Mouse (Mus musculus): Measurements from ENCODE around the gene Phyhd1. TPM values are rescaled to one million over a fixed set of nuclear protein-coding genes. Genes with fewer than 3 reads are reported as not detected.

The Phyhd1 gene
- 7.4 and 9.1 TPM in 2 replicates for polyA plus RNA-seq (2012; rRNA removed)

GRCm38 (mm10) chr2:30265767-30266253, at the start of gene Phyhd1:
Gene Phyhd1 (plus strand): TSS chr2:30266203.

GRCm38 (mm10) chr2:30237199-30237880, 28.7 kb upstream of the Phyhd1 start, which contains the start of gene Lrrc8a:
Gene Lrrc8a (plus strand): TSS chr2:30237715.

GRCm38 (mm10) chr2:30240267-30240666, 25.7 kb upstream of the Phyhd1 start, which contains the start of gene Gm28035:
Gene Gm28035 (plus strand): TSS chr2:30240567.

GRCm38 (mm10) chr2:30280743-30281142, 14.7 kb downstream of the Phyhd1 start, which contains the start of gene Gm28038:
Gene Gm28038 (plus strand): TSS chr2:30281043.

GRCm38 (mm10) chr2:30286192-30287026, 20.4 kb downstream of the Phyhd1 start, which contains the start of the genes Dolk and Nup188:
Gene Dolk (minus strand): TSS chr2:30286334.
Gene Nup188 (plus strand): TSS chr2:30286397.

Other genes with a start within 250 kb of the Phyhd1 start
- 31.5 and 32.4 TPM in 2 replicates for gene Wdr34, start 217.3 kb upstream of the Phyhd1 start, polyA plus RNA-seq (2012; rRNA removed)
- gene Set, start 208.8 kb upstream of the Phyhd1 start, polyA plus RNA-seq (2012; rRNA removed), result 683 and 2,388 TPM in 2 replicates
- gene Pkn3, start 188.5 kb upstream of the Phyhd1 start, polyA plus RNA-seq (2012; rRNA removed), result 17.4 and 28.0 TPM in 2 replicates
- 22.3 and 37.3 TPM in 2 replicates for gene Zdhhc12, start 172.6 kb upstream of the Phyhd1 start, polyA plus RNA-seq (2012; rRNA removed)
- gene Zer1, start 141.6 kb upstream of the Phyhd1 start, polyA plus RNA-seq (2012; rRNA removed), result 26.9 and 42.9 TPM in 2 replicates
- gene Tbc1d13, start 132.5 kb upstream of the Phyhd1 start, polyA plus RNA-seq (2012; rRNA removed), result 43.4 and 48.1 TPM in 2 replicates
- 10.5 and 11.2 TPM in 2 replicates for gene Endog, start 94.7 kb upstream of the Phyhd1 start, polyA plus RNA-seq (2012; rRNA removed)
- 59.2 and 60.5 TPM in 2 replicates for gene Spout1, start 87.7 kb upstream of the Phyhd1 start, polyA plus RNA-seq (2012; rRNA removed)
- gene Kyat1, start 60.4 kb upstream of the Phyhd1 start, polyA plus RNA-seq (2012; rRNA removed), result 14.1 and 17.2 TPM in 2 replicates
- 17.0 and 25.4 TPM in 2 replicates for gene Lrrc8a, start 28.5 kb upstream of the Phyhd1 start, polyA plus RNA-seq (2012; rRNA removed)
- 4.9 and 10.7 TPM in 2 replicates for gene Gm28035, start 25.6 kb upstream of the Phyhd1 start, polyA plus RNA-seq (2012; rRNA removed)
- gene Gm28038, start 14.8 kb downstream of the Phyhd1 start, polyA plus RNA-seq (2012; rRNA removed), result not detected in 2 replicates
- gene Dolk, start 20.1 kb downstream of the Phyhd1 start, polyA plus RNA-seq (2012; rRNA removed), result 8.1 and 10.7 TPM in 2 replicates
- gene Nup188, start 20.2 kb downstream of the Phyhd1 start, polyA plus RNA-seq (2012; rRNA removed), result 37.5 and 56.2 TPM in 2 replicates
- gene Sh3glb2, start 93.1 kb downstream of the Phyhd1 start, polyA plus RNA-seq (2012; rRNA removed), result 98.2 and 111 TPM in 2 replicates
- 30.4 and 37.9 TPM in 2 replicates for gene Miga2, start 98.0 kb downstream of the Phyhd1 start, polyA plus RNA-seq (2012; rRNA removed)
- gene Dolpp1, start 126.1 kb downstream of the Phyhd1 start, polyA plus RNA-seq (2012; rRNA removed), result 31.9 and 49.0 TPM in 2 replicates
- 10.8 and 19.5 TPM in 2 replicates for gene Crat, start 149.6 kb downstream of the Phyhd1 start, polyA plus RNA-seq (2012; rRNA removed)
- 117 and 122 TPM in 2 replicates for gene Ptpa, start 149.8 kb downstream of the Phyhd1 start, polyA plus RNA-seq (2012; rRNA removed)
- gene Ier5l, start 208.0 kb downstream of the Phyhd1 start, polyA plus RNA-seq (2012; rRNA removed), result 17.8 and 26.3 TPM in 2 replicates

Measured in central nervous system, embryonic 11.5 days (tissue).